Mouse (Mus musculus) right cerebral cortex, postnatal 10 days (tissue): ENCODE data around the gene Rock2.

Source experiments
- DNase-seq, 2 experiments: peaks; one replicate each; pipeline ENCODE4 v3.0.0; 2021; ENCODE audit warnings: low spot score in 2 of 2

The Rock2 gene

GRCm38 (mm10) chr12:16894396-16895220, at the start of gene Rock2:
TSS of gene Rock2 (plus strand) at chr12:16894895.
- peak; percentile 85 to 89 for DNase-seq

- no peak for DNase-seq
Observed at GRCm38 (mm10) chr12:16847204-16847792, 47.4 kb upstream of the Rock2 start.

- DNase-seq = no peak
Observed at GRCm38 (mm10) chr12:16848501-16848900, 46.2 kb upstream of the Rock2 start.

- DNase-seq = no peak
Observed at GRCm38 (mm10) chr12:16849821-16850220, 44.9 kb upstream of the Rock2 start.

GRCm38 (mm10) chr12:16850431-16851375, 44.0 kb upstream of the Rock2 start:
- peak; percentile 50 to 53 for DNase-seq

GRCm38 (mm10) chr12:16853431-16854165, 41.1 kb upstream of the Rock2 start:
- no peak for DNase-seq

- DNase-seq = peak; percentile 76 to 92
Observed at GRCm38 (mm10) chr12:16855632-16856305, 38.9 kb upstream of the Rock2 start.

GRCm38 (mm10) chr12:16856306-16856679, 38.4 kb upstream of the Rock2 start:
- no peak for DNase-seq

GRCm38 (mm10) chr12:16858081-16858480, 36.6 kb upstream of the Rock2 start:
- no peak for DNase-seq

- no peak for DNase-seq
Observed at GRCm38 (mm10) chr12:16859781-16860180, 34.9 kb upstream of the Rock2 start.

GRCm38 (mm10) chr12:16860533-16860932, 34.2 kb upstream of the Rock2 start:
- DNase-seq = no peak

- DNase-seq = no peak
Observed at GRCm38 (mm10) chr12:16860961-16861360, 33.7 kb upstream of the Rock2 start.

GRCm38 (mm10) chr12:16864477-16864876, 30.2 kb upstream of the Rock2 start:
- DNase-seq = no peak

- DNase-seq = no peak
Observed at GRCm38 (mm10) chr12:16865871-16866270, 28.8 kb upstream of the Rock2 start.

- no peak for DNase-seq
Observed at GRCm38 (mm10) chr12:16866460-16866859, 28.2 kb upstream of the Rock2 start.

- no peak for DNase-seq
Observed at GRCm38 (mm10) chr12:16867306-16867705, 27.4 kb upstream of the Rock2 start.

GRCm38 (mm10) chr12:16868618-16869017, 26.1 kb upstream of the Rock2 start:
- no peak for DNase-seq

GRCm38 (mm10) chr12:16869091-16869778, 25.5 kb upstream of the Rock2 start:
- DNase-seq = no peak

GRCm38 (mm10) chr12:16869870-16870404, 24.8 kb upstream of the Rock2 start:
- DNase-seq = no peak
